Mouse (Mus musculus) cerebellum, adult 9-11 months (tissue): Measurements from ENCODE around the gene Trim10.
"Not testable (repeated sequence)": the region's sequence is repeated elsewhere in the genome, so short reads cannot be mapped to it uniquely, and the experiment has no call there.

ENCODE experiments used
- DNase-seq: peaks from one replicate; pipeline ENCODE4 v3.0.0; 2022

Gene Trim10

DNA sequence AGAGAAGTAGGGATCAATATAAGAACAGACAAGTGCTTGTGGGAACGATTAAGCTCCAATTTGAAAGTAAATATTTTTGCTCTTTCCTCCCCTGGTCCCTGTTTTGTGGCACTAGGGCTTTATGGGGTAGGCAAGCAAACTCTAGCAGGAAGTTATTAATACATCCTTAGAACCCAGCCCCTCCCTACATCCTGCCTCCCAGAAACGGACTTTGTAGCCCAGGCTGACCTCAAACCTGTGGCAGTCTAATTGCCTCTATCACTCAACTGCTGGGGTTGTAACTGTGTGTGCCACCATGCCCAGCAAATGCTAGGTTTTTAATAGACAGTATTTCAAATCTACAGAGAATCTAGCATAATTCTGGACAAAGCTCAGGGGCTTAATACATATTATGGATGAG is 7.7 kb upstream of the Trim10 start:
- no peak for DNase-seq

DNA sequence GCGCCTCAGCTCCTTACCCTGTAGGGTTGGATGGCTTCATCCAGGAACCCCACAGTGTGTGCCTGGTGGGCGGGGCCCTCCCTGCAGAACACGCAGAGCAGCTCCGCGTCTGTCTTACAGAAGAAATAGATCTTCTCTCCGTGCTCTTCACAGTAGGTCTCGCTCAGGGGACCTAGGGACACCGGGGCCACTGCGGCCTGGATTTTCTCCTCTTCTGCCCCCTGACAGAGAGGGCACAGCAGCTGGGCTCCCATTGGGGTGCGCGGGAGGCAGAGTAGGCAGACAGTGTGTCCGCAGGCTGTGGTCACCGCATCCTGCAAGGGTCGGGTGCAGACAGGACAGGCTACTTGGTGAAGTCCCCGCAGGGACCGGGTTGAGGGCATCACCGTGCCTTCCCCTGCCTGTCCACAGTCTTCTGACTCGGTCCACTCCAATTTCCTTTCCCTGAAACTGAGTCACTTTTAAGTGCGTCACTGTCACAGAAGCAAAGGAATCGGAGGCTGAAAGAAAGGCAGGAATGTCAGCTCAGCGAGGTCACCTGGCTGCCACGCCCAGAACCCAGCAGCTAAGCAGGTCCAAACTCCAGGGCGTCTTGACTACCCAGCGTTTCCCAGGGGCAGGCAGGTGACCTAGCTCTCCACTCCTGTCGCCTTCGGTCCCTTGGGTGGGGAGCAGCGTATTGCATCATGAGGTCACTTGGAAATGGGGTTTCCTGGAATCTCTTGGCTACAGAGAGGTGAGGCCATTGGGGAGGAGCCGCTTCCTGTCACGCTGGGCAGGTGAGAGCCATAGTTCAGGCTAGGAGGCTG is 2.5 kb upstream of the Trim10 start, which contains the start of gene Trim15:
Gene Trim15 (minus strand): TSS at position 492 of the 809 bp plus-strand sequence.
- no peak for DNase-seq

DNA sequence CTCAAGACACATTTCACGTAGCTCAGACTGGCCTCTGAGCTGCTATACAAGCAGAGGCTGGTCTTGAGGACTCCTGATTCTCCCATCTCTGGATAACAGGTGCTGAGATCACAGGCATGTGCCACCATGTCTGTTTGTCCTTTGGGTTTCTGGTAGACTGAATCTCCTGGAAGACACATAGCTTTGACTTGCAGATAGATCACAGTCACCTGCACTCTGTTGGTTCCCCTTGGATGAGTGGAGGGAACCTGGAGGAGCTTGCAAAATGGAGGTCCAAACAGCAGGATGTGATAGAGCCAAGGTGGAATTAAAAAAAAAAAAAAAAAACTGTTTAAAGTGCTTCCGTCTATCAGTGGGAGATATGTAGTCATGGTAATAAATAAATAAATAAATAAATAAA is 538 bp upstream of the Trim10 start:
- no peak for DNase-seq

DNA sequence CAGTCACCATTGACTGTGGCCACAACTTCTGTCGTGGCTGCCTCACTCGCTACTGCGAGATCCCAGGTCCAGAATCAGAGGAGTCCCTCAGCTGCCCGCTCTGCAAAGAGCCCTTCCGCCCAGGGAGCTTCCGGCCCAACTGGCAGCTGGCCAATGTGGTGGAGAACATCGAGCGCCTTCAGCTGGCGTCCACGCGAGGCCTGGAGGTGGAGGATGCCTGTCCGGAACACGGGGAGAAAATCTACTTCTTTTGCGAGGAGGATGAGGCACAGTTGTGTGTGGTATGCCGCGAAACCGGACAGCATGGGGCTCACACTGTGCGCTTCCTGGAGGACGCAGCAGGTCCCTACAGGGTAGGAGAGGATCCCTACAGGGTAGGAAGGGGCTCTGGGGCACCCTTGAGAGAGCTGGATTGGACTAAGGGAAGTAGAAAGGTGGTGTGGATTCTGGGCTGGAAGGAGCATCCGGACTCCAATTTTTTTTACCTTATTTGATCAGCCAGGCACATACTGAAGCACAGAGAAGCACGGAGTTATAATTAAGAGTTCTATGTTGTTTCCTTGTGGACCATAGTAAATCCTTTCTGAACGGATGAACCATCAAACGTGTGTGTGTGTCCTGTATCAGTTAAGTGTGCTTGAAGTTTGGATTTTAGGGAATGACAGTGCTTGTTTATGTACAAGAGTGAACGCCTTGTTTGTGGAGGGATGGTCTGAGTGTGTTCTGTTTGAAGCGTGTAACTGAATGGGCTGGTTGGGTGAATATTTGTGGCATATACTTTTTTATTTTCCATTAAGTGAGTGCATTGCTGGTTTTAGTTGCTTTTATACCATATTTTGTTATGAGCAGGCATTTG is 809 bp downstream of the Trim10 start:
- DNase-seq, result no peak

DNA sequence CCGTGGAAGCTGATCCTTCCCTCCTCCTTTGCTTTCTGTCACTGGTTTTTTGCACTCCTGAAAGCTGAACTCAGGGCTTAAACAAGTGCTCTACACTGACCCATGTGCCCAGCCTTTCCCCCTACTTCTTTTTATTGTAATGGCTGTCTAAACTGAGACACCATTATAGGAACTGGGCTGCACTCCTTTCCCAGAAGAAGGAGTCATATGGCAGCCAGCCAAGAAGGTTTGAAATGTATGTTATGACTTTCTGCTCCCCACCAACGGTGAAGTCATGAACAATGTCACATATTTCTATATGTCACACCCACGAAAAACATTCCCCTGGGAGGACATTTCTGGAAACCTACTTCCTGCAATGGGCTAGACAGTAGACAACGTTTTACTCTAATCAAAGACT is 5.3 kb downstream of the Trim10 start:
- DNase-seq, result no peak

DNA sequence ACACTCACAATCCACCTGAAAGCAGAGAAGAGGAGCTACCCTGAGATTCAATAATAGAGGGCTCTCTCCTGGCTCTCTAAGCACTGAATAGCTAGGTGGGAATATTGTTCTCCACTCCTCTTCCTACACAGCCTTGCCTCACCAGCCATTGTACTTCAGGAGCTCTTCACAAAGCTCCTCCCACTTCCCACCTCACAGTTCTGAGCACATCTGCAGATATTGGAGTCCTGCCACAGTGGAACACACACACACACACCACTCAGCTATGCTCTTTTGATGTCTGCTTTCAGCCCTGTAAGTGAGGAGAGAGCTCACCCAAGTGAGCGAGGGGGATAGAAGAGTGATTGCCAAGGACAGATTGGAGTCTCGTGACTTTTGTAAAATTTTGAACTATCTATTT is 14.0 kb downstream of the Trim10 start:
- DNase-seq, result no peak

DNA sequence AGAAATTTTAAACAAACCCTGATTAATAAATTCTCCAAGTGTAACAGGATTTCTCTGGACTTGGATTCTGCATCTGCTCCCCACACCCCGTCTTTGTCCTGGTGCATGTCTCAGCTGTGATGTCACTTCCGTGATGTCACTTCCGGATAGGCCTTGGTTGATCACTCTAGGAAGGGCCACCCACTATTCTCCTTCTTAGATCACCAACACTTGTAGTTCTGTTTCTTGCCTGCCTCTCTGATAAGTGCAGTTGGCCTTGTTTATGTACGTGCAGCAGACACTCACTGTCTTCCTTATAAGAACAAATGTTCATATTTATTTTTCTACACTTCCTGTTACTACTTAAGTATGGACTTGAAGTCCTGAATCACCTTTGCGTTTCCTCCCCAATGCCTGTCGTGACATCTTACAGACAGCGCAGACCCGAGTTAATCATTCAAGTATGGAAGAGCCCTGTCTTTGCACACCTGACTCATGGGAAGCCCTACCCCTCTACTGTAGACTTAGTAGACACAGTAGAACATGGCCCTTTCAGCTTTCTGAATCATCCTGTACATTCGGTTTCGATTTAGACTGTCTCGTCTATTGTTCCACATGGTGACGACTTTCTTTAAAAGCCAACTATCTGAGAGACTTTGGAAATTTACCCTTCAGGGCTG is 15.9 kb downstream of the Trim10 start:
- DNase-seq, result no peak

DNA sequence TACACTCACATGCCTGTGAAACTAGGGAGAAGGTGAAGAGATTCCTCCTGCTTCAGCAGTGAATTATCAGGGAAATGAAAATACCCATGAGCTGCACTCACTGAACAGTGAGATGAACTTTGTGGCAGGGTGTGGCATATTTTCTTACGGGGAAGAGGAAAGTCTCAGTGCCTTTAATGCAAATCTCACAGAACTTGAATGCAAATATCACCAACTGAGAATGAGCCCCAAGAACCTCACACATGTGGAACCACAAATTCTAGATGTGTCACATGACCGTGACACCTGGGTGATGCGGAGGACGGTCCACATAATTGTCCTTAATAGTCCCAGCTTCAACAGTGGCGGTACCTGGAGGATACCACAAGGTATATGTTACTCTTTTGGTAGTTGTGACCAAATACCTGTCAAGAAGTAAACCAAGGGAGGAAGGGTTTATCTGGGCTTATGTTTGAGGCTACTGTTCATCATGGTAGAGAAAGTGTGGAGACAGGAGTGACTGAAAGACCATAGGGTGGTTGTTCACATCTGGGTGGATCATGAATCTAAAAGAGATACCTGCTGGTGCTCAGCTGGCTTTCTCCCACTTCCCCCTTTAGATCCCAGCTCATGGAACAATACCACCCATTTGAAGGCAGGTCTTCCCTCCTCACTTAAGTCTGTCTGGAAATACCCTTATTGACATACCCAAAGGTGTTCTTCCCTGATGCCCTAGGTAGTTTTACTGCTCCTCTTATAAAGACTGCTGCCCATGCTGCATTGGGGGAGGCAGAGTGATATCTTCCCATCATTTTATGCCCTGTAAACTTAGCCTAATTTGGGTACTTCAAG is 20.9 kb downstream of the Trim10 start, which contains the start of gene Trim40:
Gene Trim40 (minus strand): TSS at position 51 of the 831 bp plus-strand sequence.
- no peak for DNase-seq

DNA sequence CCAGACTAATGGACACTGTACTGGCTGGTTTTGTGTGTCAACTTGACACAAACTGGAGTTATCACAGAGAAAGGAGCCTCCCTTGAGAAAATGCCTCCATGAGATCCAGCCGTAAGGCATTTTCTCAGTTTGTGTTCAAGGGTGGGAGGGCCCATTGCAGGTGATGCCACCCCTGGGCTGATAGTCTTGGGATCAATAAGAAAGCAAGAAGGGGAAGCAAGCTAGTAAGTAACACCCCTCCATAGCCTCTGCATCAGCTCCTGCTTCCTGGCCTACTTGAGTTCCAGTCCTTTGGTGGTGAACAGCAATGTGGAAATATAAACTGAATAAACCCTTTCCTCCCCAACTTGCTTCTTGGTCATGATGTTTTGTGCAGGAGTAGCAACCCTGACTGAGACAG is 22.1 kb downstream of the Trim10 start:
- not testable (repeated sequence) for DNase-seq

DNA sequence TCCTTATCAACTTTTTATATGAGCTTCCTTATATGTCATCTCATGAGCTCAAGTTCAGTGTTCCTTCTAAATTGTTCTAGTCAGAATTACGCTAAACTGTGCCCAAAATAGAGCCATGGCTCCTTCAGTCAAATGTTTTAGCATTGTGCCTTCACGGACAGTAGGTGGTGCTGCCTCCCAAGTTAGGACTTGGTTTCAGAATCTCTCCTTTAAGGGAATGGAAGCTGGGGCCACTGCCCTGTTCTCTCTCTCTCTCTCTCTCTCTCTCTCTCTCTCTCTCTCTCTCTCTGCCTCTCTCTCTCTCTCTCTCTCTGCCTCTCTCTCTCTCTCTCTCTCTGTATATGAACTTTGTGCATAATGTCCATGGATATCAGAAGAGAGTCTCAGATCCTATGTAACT is 23.0 kb downstream of the Trim10 start:
- DNase-seq, result no peak

DNA sequence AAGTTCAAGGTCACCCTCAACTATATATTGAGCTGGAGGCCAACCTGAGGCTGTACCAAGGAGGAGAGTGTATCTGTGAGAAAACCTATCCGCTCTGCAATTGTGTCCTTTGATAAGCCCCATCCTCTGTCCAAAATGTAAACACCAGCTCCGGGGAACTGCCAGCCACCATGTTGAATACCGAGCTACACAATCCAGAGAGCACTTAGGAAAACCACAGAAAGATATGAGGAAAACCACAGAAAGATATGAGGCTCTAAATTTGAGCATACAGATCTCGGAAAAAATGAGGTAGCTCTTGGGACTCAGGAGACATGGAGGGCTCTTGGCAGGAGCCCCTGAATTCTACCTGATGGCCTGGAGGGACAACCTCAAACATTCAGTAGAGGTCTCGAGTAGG is 24.0 kb downstream of the Trim10 start:
- no peak for DNase-seq

DNA sequence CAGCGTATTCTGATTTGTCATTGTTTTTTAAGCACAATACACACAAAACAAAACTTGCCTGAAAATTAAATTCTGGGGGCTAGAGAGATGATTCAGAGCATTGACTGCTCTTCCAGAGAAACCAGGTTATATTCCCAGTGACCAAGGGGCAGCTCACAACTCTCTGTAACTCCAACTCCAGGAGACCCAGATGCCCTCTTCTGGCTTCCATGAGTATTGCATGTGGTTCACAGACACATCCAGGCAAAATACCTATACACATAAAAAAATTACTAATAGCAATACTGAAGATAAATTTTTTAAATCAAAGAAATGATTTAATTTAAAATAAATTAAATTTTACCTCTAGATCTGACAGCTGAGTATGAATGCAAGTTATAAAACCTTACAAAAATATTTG is 27.2 kb downstream of the Trim10 start:
- DNase-seq, result peak; percentile 20

DNA sequence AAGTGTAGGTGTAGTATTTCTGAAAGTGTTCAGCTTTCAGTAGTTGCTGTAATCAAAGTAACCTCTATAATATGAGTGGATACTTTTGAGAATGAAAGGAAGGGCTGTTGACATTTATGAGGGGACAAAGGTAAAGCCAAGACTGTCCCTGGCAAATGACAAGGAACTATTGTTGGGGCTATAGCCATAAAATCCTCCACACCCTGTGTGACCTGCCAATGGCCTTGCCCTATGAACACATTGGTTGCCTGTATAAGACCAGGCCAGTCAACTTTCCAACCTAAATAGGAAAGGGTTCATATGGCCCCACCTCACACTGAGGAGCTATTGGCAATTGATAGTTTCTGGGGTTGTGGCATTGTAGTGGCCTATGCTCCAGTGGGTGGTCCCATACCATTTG is 27.7 kb downstream of the Trim10 start:
- DNase-seq, result no peak

DNA sequence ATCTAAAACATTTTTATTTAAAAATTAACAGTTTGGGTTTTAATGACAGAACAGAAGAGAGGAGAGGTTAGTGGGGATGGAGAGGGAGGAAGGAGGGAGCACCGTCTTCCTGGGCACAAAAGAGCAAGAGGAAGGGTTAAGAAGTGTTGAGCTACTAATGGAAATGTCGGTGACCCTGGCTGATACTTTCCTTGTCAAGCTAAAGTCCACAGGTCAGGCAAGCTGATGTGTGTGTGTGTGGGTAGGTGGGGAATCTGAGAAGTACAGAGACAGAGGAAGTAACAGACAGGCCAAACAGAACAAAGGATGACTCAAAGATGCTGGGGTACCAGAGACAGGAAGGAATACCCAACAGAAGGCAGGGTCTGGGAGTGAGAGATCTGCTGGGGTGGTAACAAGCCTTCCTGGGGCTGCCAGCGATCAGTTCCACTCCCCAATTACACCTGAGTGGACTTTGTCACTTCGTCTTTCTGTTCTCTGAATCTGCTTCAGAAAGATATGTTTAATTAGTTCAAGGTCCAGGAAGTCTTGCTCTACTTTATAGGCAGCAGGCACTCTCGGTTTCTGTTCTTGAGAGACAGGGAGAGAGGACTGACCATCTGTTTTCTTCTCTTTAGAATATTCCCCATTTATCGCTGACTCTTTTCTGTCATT is 28.3 kb downstream of the Trim10 start, which contains the start of gene Trim31:
Gene Trim31 (plus strand): TSS at position 567 of the 654 bp plus-strand sequence.
- DNase-seq, result no peak

DNA sequence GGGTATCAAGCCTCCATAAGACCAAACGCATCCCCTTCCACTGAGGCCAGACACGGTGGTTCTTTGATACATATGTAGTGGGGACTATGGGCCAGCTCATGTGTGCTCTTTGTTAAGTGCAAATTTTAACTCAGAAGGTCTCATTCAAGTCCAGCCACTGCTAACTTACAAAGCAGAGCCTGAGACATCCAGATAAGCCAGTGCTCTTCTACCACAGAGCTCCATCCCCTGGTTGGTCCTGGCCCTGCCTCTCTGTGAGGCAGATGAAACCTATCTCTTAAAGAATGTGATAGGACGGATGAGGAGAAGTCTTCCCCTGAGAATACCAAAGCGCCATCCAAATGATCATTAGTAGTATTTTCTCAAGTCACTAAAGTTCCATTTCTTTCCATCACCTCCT is 30.0 kb downstream of the Trim10 start:
- no peak for DNase-seq

DNA sequence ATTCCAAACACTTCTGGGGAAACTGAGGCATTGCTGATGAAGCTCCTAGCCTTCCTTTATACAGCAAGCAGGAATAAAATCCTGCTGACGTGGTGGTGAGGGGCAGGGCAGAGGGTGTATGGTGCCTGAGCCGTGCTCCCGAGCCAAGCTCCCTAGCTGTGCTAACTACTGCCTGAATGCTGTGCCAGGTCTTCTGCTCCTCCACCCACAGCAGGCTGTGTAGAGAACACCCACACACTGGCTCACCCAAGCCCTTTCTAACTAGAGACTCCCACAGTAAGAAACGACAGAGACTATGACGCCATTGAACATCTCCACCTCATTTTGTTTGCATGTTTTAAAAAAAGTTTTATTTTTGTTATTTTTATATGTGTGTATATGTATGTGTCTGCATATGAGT is 30.6 kb downstream of the Trim10 start:
- no peak for DNase-seq

DNA sequence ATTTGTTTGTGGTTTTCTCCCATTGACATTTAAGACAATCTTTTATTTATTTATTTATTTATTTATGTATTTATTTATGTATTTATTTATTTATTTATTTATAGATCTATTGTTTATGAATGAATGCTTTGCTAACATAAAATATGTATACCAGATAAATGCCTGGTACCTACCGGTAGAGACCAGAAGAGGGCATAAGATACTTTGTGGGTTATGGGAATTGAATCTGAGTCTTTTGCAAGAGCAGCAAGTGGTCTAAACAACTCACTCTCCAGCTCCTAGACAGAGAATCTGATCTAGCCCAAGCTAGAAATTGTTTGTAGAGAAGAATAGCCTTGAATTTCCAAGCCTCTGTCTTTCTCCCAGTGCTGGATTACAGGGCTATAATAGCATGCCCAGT is 31.3 kb downstream of the Trim10 start:
- no peak for DNase-seq

DNA sequence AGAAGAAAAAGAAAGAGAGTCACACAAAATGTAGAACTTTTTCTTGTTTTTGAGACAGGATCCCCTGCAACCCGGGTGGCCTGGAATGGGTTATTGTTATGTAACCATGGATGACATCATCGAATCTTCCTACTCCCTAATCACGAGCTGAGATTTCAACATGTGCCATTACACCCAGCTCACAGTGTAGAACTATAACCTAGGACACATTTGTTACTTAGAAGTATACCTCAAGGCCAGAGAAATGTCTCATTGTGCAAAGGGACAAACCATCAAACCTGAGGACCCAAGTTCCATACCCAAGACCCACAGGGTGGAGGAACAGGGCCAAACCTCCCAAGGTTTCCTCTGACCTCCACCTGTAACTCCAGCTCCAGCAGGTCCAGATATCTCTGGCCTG is 34.3 kb downstream of the Trim10 start:
- DNase-seq, result no peak

DNA sequence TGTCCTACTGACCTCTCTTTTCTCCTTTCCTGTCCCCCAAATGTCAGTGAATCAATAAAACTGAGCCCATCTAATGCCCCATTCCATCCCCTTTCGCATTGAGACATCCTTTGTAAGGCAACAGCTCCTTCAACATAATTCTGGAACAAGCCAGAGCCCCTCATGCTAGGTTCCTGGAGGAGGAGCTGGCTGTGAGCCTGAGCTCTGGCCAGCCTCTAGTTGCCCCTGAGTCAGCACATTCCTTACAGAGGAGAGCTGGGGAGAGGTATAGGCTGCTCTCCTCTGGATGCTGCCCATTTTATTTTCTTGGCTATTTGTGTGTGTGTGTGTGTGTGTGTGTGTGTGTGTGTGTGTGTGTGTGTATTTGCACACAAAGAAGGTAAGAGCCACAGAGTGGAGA is 38.9 kb downstream of the Trim10 start:
- no peak for DNase-seq

DNA sequence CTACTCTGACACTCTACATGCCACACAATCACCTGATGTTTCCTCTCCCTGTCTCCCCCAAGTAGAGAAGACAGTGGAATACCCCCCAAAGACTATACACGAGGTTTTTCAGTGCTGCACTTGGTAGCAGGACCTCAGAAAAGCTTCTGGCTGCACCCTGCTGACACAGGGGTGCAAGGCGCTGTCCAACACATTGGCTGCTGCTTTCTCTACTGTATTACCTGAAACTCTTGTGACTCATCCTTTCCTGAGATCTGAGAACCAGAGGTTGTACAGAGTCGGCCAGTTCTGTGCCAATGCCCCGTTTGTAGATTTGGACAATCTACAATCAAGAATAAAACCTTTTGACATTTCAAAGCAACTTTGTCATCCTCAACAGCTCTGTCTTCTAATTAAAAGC is 40.4 kb downstream of the Trim10 start:
- DNase-seq, result no peak

DNA sequence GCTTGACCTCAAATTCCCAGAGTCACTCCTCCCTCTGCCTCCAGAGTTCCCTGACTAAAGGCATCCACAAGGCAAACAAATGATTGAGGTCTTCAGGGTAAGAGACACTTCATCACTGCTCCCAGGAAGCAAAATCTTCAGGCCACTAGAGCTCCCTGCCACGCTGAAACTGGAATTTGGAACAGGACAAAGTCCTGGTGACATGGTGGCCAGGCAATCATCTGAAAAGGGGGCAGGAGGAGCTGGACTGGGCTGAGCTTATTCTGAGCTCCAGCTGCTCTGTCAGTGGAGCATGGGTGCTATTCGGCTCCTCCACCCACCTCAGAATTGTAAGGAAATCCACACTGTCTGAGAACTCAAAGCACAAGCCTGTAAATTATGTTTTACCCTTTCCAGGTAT is 42.7 kb downstream of the Trim10 start:
- DNase-seq, result no peak

DNA sequence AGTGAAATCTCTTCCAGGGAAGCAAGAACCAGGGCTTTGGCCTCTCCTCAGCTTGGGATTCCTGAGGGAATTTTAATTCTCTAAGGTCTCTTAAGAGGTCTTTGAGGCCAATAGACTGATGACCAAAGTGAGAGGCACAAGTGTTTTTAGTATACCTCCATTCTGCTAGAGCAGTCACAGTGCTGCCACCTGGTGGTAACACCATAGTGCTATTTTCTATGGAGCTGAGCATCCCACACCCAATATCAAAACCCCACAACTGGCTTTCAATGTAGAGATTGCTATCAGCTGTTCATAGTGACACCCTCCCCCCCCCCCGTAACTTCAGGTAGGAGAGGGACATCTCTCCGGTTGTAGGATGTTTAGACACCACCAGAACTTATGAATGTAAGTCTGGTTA is 44.7 kb downstream of the Trim10 start:
- peak; percentile 61 for DNase-seq
